Mouse (Mus musculus) C2C12 (cell line): ENCODE data around the gene Ccdc36. TPM values are rescaled to one million over a fixed set of nuclear protein-coding genes. Genes with fewer than 3 reads are reported as not detected.

Experiments
- H3K27me3 ChIP-seq: one replicate; pipeline ENCODE4 v1.6.1; 2011; ENCODE audit not compliant: control insufficient read depth, insufficient read depth, insufficient read length
- H3K36me3 ChIP-seq: one replicate; pipeline ENCODE4 v1.6.1; 2011; ENCODE audit not compliant: control insufficient read depth, insufficient read depth
- H3K4me3 ChIP-seq: one replicate; pipeline ENCODE4 v1.5.1; 2011; ENCODE audit warnings: mild to moderate bottlenecking, control low read depth; ENCODE audit not compliant: poor library complexity, insufficient read depth, severe bottlenecking
- H3K79me2 ChIP-seq: one replicate; pipeline ENCODE4 v1.6.1; 2011; ENCODE audit not compliant: control insufficient read depth, insufficient read depth
- H3K79me3 ChIP-seq: one replicate; pipeline ENCODE4 v1.6.1; 2011; ENCODE audit warnings: low read depth, control low read depth
- H3ac ChIP-seq: one replicate; pipeline ENCODE3; 2011; ENCODE audit warnings: low read depth; ENCODE audit not compliant: control insufficient read depth, insufficient read length
- CEBPB ChIP-seq: IDR thresholded peaks from one replicate; pipeline ENCODE4 v1.6.1; 2011; ENCODE audit warnings: low read depth, mild to moderate bottlenecking, control low read depth, moderate library complexity
- CTCF ChIP-seq: IDR thresholded peaks from one replicate; pipeline ENCODE4 v1.5.1; 2011; ENCODE audit not compliant: control insufficient read depth, insufficient read depth, insufficient read length
- FOSL1 ChIP-seq: IDR thresholded peaks from one replicate; pipeline ENCODE4 v1.8.0; 2011; ENCODE audit warnings: mild to moderate bottlenecking, low read length; ENCODE audit not compliant: poor library complexity, insufficient read depth, severe bottlenecking
- MAX ChIP-seq: IDR thresholded peaks from one replicate; pipeline ENCODE4 v1.6.1; 2011; ENCODE audit warnings: mild to moderate bottlenecking, control low read depth
- MYOD1 ChIP-seq: IDR thresholded peaks from one replicate; pipeline ENCODE4 v1.6.1; 2011; ENCODE audit warnings: low read depth; ENCODE audit not compliant: control insufficient read depth, insufficient read length
- MYOG ChIP-seq: IDR thresholded peaks from one replicate; pipeline ENCODE4 v1.6.1; 2011; ENCODE audit not compliant: control insufficient read depth, insufficient read length; ENCODE audit errors: extremely low read depth
- USF1 ChIP-seq: IDR thresholded peaks from one replicate; pipeline ENCODE4 v1.6.1; 2011; ENCODE audit warnings: low read depth, mild to moderate bottlenecking, control low read depth, moderate library complexity
- polyA plus RNA-seq: library from polyadenylated mRNA; unstranded; fragments of >200 nt; fragmentation: generic; extraction: Trizol; gene quantifications from one replicate; pipeline ENCODE4 v1.2.1, GENCODE M21; 2012; ENCODE audit warnings: missing spikeins

Gene Ccdc36
- polyA plus RNA-seq, 1 experiment = not detected

GRCm38 (mm10) chr9:108451519-108452160, 23.4 kb upstream of the Ccdc36 start:
- no peak for TF ChIP-seq FOSL1
- TF ChIP-seq CTCF = no peak
- TF ChIP-seq MAX = no peak
- no peak for TF ChIP-seq USF1
- no peak for TF ChIP-seq MYOG
- no peak for TF ChIP-seq MYOD1
- TF ChIP-seq CEBPB = no peak
- H3K79me3 ChIP-seq = no peaks in the 10 kb centered on the region
- H3K36me3 ChIP-seq = no peaks in the 10 kb centered on the region
- H3K79me2 ChIP-seq = no peaks in the 10 kb centered on the region
- no peak overlapping the region for H3ac ChIP-seq
- H3K27me3 ChIP-seq = no peaks in the 10 kb centered on the region
- H3K4me3 ChIP-seq = no peak overlapping the region

- Histone ChIP-seq H3K79me3 (no peaks in the 10 kb centered on the region), H3K27me3 (no peaks in the 10 kb centered on the region), H3K4me3 (no peak overlapping the region), H3ac (no peak overlapping the region), H3K79me2 (no peaks in the 10 kb centered on the region), H3K36me3 (no peaks in the 10 kb centered on the region)
- TF ChIP-seq FOSL1 (no peak), USF1 (no peak), CTCF (no peak), CEBPB (no peak), MAX (no peak), MYOG (no peak), MYOD1 (no peak)
Measured at GRCm38 (mm10) chr9:108451170-108451493, 22.8 kb upstream of the Ccdc36 start.

GRCm38 (mm10) chr9:108450292-108451169, 22.2 kb upstream of the Ccdc36 start:
- peaks cover 4% of the 10 kb centered on the region for H3K27me3 ChIP-seq
- H3K79me3 ChIP-seq = no peaks in the 10 kb centered on the region
- no peaks in the 10 kb centered on the region for H3K79me2 ChIP-seq
- H3K36me3 ChIP-seq = no peaks in the 10 kb centered on the region
- no peak for TF ChIP-seq FOSL1
- TF ChIP-seq CTCF = no peak
- TF ChIP-seq MYOD1 = no peak
- no peak for TF ChIP-seq MAX
- no peak for TF ChIP-seq USF1
- TF ChIP-seq MYOG = no peak
- TF ChIP-seq CEBPB = no peak
- H3K4me3 ChIP-seq = no peak overlapping the region
- no peak overlapping the region for H3ac ChIP-seq

GRCm38 (mm10) chr9:108449860-108450259, 21.6 kb upstream of the Ccdc36 start:
- Histone ChIP-seq H3K4me3 (no peak overlapping the region), H3K27me3 (peaks cover 11% of the 10 kb centered on the region), H3K79me3 (no peaks in the 10 kb centered on the region), H3ac (no peak overlapping the region), H3K79me2 (no peaks in the 10 kb centered on the region), H3K36me3 (no peaks in the 10 kb centered on the region)
- no peak for TF ChIP-seq FOSL1
- TF ChIP-seq CTCF = no peak
- TF ChIP-seq MYOD1 = no peak
- no peak for TF ChIP-seq MYOG
- no peak for TF ChIP-seq USF1
- no peak for TF ChIP-seq CEBPB
- no peak for TF ChIP-seq MAX

GRCm38 (mm10) chr9:108445125-108445524, 16.8 kb upstream of the Ccdc36 start:
- TF ChIP-seq MAX = no peak
- TF ChIP-seq CEBPB = no peak
- TF ChIP-seq MYOG = no peak
- no peak for TF ChIP-seq MYOD1
- TF ChIP-seq CTCF = no peak
- Histone ChIP-seq H3K79me3 (no peaks in the 10 kb centered on the region), H3K79me2 (no peaks in the 10 kb centered on the region), H3K36me3 (no peaks in the 10 kb centered on the region), H3K4me3 (no peak overlapping the region), H3K27me3 (peaks cover 16% of the 10 kb centered on the region), H3ac (no peak overlapping the region)
